13 mouse cellular contexts compared by ENCODE assay signal in genomic region chr6:134489637-134490036, GRCm38 (mm10).
DNase-seq lines count a peak whose midpoint lies in the region; ATAC-seq and TF ChIP-seq lines count a peak whose summit lies in the region.
"Had no signal": no experiment of that assay in that cellular context is flagged by ENCODE, and none has a peak within 500 bp of the region (broad histone marks: within the 10 kb centered on the region; RNA-seq: fewer than 3 reads in every experiment).

No protein-coding gene starts in this region.

- peaks cover 26% of the 10 kb centered on the region for H3K36me3 ChIP-seq in E14TG2a.4 (ENCODE audit: insufficient read depth, low read length)
- peaks cover 10% of the 10 kb centered on the region; the same call in 1 of the 2 replicates for H3K36me3 ChIP-seq in heart, embryonic 16.5 days (ENCODE audit: control insufficient read depth, insufficient read depth)
- H3K36me3 ChIP-seq in midbrain, embryonic 14.5 days (ENCODE audit: control insufficient read depth, insufficient read depth, low read length): peaks cover 16% of the 10 kb centered on the region

- 29% methylated on average over 9 of the region's 9 CpGs for WGBS in heart, embryonic 16.5 days
- 97% methylated on average over 9 of the region's 9 CpGs for WGBS in midbrain, embryonic 14.5 days

- peak overlapping the region; percentile 2; the same call in 1 of the 2 replicates for H3K27ac ChIP-seq in heart, embryonic 16.5 days (ENCODE audit: low read length)
- H3K27ac ChIP-seq in midbrain, embryonic 14.5 days (replicated peaks; ENCODE audit: low read depth, low read length): no peak overlapping the region

- no peak overlapping the region for H3K4me3 ChIP-seq in E14TG2a.4 (replicated peaks; ENCODE audit: low read length)
- H3K4me3 ChIP-seq in heart, embryonic 16.5 days (ENCODE audit: low read length): no peak overlapping the region
- H3K4me3 ChIP-seq in midbrain, embryonic 14.5 days (replicated peaks; ENCODE audit: low read depth, low read length): no peak overlapping the region

- H3K27me3 ChIP-seq in E14TG2a.4 (ENCODE audit: insufficient read depth, low read length): no peaks in the 10 kb centered on the region
- no peaks in the 10 kb centered on the region for H3K27me3 ChIP-seq in heart, embryonic 16.5 days (ENCODE audit: control insufficient read depth, insufficient read depth, low read length)
- H3K27me3 ChIP-seq in midbrain, embryonic 14.5 days (ENCODE audit: control insufficient read depth, insufficient read depth, low read length): no peaks in the 10 kb centered on the region

- DNase-seq in ES-CJ7 (ENCODE audit: low read depth, low spot score): peak; percentile 57
- peak; percentile 34 to 45 for DNase-seq in kidney, postnatal 36 days
- DNase-seq in frontal cortex, postnatal 10 days (ENCODE audit: low spot score in 2 of 2): no peak
- DNase-seq in midbrain, embryonic 14.5 days: no peak
- no peak for DNase-seq in cerebellum, postnatal 10 days
- no peak for DNase-seq in right cerebral cortex, postnatal 4 days
- DNase-seq: adrenal gland, postnatal 10 days; cerebellum, adult 11-12 months; thymus, adult 18-20 months had no signal

- peak; percentile 52; the same call in 1 of the 2 replicates for ATAC-seq in heart, embryonic 16.5 days (replicated peaks; ENCODE audit: extremely low read depth, insufficient read depth, low FRiP score)
- ATAC-seq in midbrain, embryonic 14.5 days (ENCODE audit: low FRiP score, low TSS enrichment): no peak
- ATAC-seq: forebrain, embryonic 14.5 days; intestine, embryonic 16.5 days had no signal

- H3K9me3 ChIP-seq in E14TG2a.4 (ENCODE audit: low read length): no peaks in the 10 kb centered on the region
- no peaks in the 10 kb centered on the region for H3K9me3 ChIP-seq in heart, embryonic 16.5 days (replicated peaks; ENCODE audit: control insufficient read depth, low read length)
- no peaks in the 10 kb centered on the region for H3K9me3 ChIP-seq in midbrain, embryonic 14.5 days (ENCODE audit: control insufficient read depth, low read length)

- peaks cover 5% of the 10 kb centered on the region; the same call in 1 of the 2 replicates for H3K4me1 ChIP-seq in E14TG2a.4 (replicated peaks; ENCODE audit: low read depth, low read length)
- peaks cover 11% of the 10 kb centered on the region; the same call in 1 of the 2 replicates for H3K4me1 ChIP-seq in heart, embryonic 16.5 days (ENCODE audit: control insufficient read depth, insufficient read depth, low read length)
- H3K4me1 ChIP-seq in midbrain, embryonic 14.5 days (ENCODE audit: control insufficient read depth, insufficient read depth, low read length): 0 out of 2 replicates have a peak, but pooled peaks cover 5% of the 10 kb centered on the region

- peak; percentile 38 for TF ChIP-seq CTCF in E14TG2a.4 (conservative IDR thresholded peaks at IDR 0.05; ENCODE audit: low read length)

- H3K9ac ChIP-seq in heart, embryonic 16.5 days (ENCODE audit: low read length): no peak overlapping the region
- no peak overlapping the region for H3K9ac ChIP-seq in midbrain, embryonic 14.5 days (replicated peaks; ENCODE audit: low read length)

- H3K4me2 ChIP-seq in heart, embryonic 16.5 days (ENCODE audit: low read depth, low read length): peak overlapping the region; percentile 24; the same call in 1 of the 2 replicates
- no peak overlapping the region for H3K4me2 ChIP-seq in midbrain, embryonic 14.5 days (ENCODE audit: low read length)

Comparison
In these comparisons a context has a peak if more than half of its experiments do, and no peak if none do; other contexts are left out.
1. DNase-seq: peak in ES-CJ7 (single experiment) and kidney, postnatal 36 days (2 of 2); none in frontal cortex, postnatal 10 days (0 of 2), midbrain, embryonic 14.5 days (single experiment), cerebellum, postnatal 10 days (0 of 2) and right cerebral cortex, postnatal 4 days (single experiment).